Mouse (Mus musculus) embryonic fibroblast, embryonic 13.5 days (primary cell): ENCODE results near the gene Kcnn1.

Experiments
- CTCF ChIP-seq: IDR thresholded peaks from 2 replicates; pipeline ENCODE4 v1.5.1; 2011; ENCODE audit warnings: mild to moderate bottlenecking, control low read depth, low read length, moderate library complexity, borderline replicate concordance; ENCODE audit not compliant: insufficient read depth
- POLR2A ChIP-seq: IDR thresholded peaks from 2 replicates; pipeline ENCODE4 v1.6.1; 2011; ENCODE audit warnings: low read depth, mild to moderate bottlenecking, control low read depth, low read length, moderate library complexity

GRCm38 (mm10) chr8:70897681-70898413, 34.8 kb upstream of the Kcnn1 start:
- TF ChIP-seq CTCF (peak; percentile 97), POLR2A (no peak; the same call in 1 of the 2 replicates)
